Mouse (Mus musculus) testis, adult 2 months (tissue): ENCODE results near the gene Pitpnm3.

ENCODE experiments used
- CTCF ChIP-seq: fragments of 200-500 bp; IDR thresholded peaks from 2 replicates; pipeline ENCODE4 v1.5.1; 2012; ENCODE audit warnings: low read depth, mild to moderate bottlenecking, inconsistent platforms, low read length, moderate library complexity; ENCODE audit not compliant: control insufficient read depth, insufficient read depth, insufficient replicate concordance
- POLR2A ChIP-seq: fragments of 200-500 bp; IDR thresholded peaks from 2 replicates; pipeline ENCODE4 v1.6.1; 2012; ENCODE audit warnings: low read depth, mild to moderate bottlenecking, inconsistent platforms, low read length, moderate library complexity; ENCODE audit not compliant: control insufficient read depth

DNA sequence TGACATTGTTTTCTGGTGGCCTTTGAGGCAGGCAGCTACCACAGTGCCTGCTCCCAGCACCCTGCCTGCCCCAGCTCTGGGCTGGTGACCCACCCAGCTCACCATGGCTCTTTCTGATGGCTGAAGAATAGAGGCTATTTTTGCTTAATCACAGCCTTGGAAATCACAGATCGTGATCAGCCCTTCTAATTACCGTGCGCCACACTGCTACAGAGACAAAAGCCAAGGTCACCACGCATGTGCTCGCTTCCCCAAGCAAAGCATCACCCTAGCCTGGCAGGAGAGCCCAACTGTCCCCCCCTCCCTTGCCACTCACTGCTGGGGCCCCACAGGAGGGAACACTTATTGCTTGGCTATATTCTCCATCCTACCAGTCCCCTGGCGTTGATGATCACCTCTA lies 55.1 kb downstream of the Pitpnm3 start:
- TF ChIP-seq CTCF (no peak), POLR2A (no peak)
